Mouse (Mus musculus) left cerebral cortex, postnatal 10 days (tissue): ENCODE data around the gene Gemin5. TPM values are rescaled to one million over a fixed set of nuclear protein-coding genes. Genes with fewer than 3 reads are reported as not detected.
"Not testable (repeated sequence)": the region's sequence is repeated elsewhere in the genome, so short reads cannot be mapped to it uniquely, and the experiment has no call there.

Source experiments
- DNase-seq, 2 experiments: peaks; one replicate each; pipeline ENCODE4 v3.0.0; 2021 to 2022; ENCODE audit warnings: low spot score in 2 of 2, mixed read lengths in 1 of 2; ENCODE audit errors: extremely low spot score in 1 of 2
- intact Hi-C: fragments of 180-260 bp; cut with DNase I; formaldehyde crosslinking; loops from one replicate; pipeline ENCODE4 v1.15.1; 2025
- total RNA-seq, 2 experiments: library from RNA; stranded (reverse); gene quantifications; 2 replicates each; pipeline ENCODE4 v1.2.3; 2021

Gene Gemin5
- total RNA-seq, 2 experiments from 2014 or later: 15.7 to 17.8 TPM

DNA sequence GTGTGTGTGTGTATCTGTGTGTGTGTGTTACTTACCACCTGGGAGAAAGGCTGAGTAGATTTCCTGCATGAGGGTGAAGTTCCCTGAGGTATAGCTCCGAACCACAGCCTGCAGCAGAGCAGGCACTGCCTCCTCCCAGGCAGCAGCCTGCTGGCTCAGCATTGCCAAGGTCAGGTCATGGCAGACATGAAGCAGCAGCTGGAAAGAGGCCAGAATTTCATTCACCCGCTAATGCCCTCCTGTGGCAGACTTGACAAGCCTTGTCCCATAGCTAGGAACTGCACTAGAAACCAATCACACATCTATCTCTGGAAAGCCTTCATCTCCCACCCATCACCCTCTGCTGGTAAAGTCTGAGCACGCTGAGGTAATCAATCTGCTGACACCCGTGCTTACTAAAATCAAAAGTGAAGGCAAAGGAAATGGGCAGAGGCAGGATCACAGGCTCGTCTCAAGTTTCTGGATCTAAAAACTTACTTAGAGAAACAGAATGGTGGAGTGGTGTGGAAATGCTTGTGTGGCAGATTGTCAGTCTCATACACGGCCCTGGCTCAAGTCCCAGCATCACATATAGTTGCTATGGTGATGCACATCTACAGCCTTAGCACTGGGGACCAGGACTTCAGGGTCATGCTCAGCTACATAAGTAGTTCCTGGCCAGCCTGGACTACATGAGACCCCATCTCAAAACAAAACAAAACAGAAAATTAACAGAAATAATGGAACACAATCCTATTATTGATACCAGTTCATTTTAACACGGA lies 41.8 kb downstream of the Gemin5 start:
- DNase-seq: peak in 1 of 2 experiments; percentile 55
- intact Hi-C loops: no loop called here

DNA sequence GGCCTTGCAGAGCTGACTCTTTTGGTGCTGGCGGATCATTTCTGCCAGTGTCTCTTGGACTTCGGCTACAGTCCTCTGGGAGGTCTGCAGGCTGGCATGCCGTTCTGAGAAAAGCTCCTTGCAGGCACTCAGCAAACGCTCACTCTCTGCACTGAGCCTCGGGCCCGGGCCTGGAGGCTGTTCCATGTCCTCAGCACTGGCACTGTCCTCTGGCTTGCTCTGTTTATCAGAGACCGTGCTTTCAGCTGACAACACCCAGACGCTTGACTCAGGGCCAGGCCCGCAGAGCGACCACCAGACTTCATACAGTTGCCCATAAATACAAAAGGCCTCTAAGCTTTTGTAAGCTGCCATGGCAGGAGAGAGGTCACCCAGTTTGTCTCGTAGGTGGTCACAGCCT lies 43.3 kb downstream of the Gemin5 start:
- no peak for DNase-seq
- intact Hi-C loops: no loop called here

DNA sequence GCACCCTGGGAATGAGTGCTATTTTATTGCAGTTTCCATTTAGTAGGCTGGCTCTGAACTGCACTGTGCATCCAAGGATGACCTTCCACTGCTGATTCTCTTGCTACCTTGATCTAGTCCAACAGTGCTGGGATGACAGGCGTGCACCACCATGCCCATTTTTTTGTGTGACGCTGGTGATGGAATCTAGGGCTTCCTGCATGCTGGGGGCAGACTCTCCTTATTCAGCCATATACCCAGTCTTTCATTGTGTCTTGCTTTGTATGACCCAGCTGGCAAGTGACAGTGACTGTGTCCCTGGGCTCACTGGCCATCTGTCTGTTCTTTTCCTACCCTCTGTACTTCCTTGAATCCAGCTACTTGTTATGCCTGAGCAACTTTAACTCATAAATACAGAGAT lies 44.6 kb downstream of the Gemin5 start:
- intact Hi-C loops: no loop called here
- no peak for DNase-seq

GRCm38 (mm10) chr11:58121351-58121750 lies 47.0 kb downstream of the Gemin5 start:
- intact Hi-C loops: no loop called here
- DNase-seq: no peak

DNA sequence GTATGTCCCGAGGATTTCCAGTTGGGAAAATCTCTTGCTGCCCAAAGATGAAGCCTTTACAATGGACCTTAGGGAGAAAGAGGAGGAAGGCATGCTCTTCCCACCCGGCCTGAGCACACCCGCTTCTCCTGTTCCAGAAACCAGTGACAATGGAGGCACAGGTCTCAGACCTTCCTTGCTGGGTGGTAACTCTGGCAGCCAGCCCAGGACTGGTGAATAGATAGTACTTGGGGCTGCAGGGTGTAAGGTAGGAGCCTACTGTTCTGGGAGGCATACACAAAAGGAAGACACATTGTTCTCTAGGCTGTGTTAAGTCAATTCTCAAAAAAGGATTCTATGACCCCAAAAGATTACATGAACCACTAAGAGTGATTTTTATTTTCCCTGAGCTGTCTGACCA lies 47.7 kb downstream of the Gemin5 start:
- intact Hi-C loops: no loop called here
- DNase-seq: no peak

DNA sequence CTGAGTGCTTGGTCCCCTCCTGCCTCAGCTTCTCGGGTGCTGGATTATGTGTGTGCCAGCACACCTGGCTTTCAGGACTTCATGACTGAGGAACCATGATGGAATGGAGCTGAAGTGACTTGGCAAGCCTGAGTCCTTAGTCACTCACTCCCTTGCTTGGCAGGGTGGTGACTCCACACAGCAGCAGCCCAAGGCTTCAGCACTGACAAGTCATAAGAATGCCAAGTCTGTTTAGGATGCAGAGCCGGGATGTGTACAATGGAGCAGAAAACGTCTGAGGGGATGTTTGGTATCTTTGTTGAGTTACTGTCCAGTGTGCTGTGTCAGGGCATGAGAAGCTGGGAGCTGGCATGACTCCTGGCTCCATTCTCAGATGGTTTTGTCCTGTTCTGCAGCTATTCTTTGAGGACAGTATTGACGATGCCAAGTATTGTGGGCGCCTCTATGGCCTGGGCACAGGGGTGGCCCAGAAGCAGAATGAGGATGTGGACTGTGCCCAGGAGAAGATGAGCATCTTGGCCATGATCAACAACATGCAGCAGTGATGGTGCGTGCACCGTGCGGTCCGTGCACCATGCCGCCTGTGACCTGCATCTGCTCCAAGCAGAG lies 51.2 kb downstream of the Gemin5 start:
- DNase-seq: no peak
- intact Hi-C loops: no loop called here

DNA sequence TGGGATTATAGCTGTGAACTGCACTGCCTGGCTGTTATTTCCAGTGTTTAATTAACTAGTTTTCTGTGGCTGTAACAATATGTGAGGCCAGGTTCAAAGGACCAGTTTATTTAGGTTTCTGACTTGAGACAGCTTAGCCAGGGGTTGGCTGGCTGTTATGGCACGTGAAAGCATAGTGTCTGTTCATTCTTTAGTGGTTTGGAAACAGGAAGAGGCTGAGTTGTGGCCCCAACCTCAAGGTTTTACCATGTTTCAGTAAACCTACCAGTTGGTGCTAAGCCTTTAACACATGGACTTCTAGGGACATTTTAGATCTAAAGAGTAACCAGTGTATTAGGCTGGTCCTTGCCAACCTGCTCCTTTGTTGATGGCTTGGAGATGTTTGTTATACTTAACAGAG lies 51.8 kb downstream of the Gemin5 start:
- intact Hi-C loops: no loop called here
- no peak for DNase-seq

DNA sequence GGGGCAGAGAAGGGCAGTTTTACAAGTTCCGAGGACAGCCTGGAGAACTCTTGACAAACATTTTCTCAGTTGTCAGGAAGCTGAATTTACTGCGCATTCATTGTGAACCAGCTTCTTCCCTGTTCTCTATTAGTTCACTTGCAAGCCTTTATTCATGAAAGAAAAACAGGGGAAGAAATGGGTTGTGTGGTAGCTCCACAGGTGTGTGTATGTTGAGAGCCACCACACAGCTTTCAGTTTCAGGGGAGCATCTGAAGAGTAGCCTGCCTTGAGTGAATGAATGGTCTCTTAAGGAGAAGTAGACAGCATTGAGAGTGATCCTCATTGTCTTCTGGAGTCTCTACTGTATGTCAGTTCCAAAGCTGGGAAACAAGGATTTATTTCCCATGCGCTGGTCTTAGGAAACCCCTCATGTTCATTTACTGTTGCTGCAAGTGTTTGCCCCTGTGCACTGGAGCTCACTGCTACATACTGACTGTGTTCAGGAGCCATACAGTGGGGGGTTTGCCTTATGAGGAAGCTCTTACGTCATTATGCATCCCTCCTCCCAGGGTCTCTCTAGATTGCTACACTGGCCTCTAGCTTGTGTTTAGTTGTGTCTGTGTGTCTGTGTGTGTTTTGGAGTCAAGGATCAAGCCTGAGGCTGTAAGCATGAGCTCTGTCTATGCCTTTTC lies 60.5 kb downstream of the Gemin5 start:
- intact Hi-C loops: no loop called here
- no peak for DNase-seq

DNA sequence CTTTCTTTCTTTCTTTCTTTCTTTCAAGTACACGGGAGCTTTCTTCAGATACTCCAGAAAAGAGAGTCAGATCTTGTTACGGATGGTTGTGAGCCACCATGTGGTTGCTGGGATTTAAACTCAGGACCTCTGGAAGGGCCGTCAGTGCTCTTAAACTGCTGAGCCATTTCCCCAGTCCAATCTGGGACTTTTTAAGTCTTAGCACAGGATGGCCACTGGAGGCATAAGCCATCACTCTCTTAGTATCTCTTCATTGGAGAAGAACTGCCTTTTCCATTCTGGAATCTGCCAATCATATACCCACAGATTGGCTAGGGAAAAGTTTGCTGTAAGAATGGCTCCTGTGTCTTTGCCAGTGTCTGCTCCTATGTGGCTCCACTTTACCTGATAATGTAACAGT lies 61.3 kb downstream of the Gemin5 start:
- intact Hi-C loops: no loop called here
- no peak for DNase-seq

- peak in 1 of 2 experiments; percentile 61 for DNase-seq
- intact Hi-C loops: no loop called here
These were observed 64.0 kb downstream of the Gemin5 start for GRCm38 (mm10) chr11:58104351-58104791.

DNA sequence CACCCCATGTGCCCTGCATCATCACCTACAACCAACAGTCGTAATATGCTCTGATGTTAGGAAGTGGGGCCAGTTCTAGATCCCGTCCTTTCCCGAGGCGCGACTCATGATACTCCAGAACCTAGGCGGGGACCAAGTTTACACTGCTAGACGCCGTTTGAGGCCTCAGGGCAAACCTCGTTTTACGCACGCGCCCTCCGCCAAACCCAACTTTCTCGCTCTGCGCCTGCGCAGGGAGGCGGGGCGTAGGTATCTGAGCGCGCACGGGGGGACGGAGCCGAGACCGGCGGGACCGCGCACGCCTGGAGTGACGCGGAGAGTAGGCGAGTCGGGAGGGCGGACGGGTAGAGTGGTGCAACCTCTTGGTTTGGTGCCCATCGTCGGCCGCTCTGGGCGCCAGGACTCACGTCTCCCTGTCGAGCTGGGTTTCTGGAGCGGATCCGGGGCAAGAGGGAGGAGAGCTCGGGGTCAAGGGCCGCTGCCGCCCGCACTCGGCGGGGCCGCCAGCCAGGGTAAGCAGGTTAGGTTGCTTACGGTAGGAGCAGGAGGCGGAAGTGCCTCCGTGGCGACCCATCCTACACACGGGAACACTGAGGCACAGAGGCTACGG lies 64.5 kb downstream of the Gemin5 start, which contains the start of gene Cnot8:
Gene Cnot8, plus strand, starts transcription at position 457 of the 610 bp plus-strand sequence.
- intact Hi-C loops: no loop called here
- DNase-seq: peak; percentile 98 to 100

DNA sequence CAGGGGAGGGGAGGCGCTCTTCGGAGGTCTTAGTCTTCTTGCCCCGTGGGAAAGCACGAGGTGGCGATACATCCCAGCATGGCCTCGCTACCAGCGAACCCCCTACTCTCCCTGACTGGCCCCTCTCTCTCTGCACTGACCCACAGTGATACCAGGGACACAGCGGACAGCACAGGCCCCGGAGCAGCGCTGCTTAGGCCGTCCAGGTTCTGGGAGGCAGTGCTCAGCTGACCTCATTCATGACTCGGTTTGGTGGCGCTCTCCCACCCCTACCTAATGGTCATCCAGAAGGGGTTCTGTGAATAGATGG lies 65.0 kb downstream of the Gemin5 start:
- peak in 1 of 2 experiments; percentile 42 for DNase-seq
- intact Hi-C loops: no loop called here

GRCm38 (mm10) chr11:58102581-58103343 lies 65.6 kb downstream of the Gemin5 start:
- intact Hi-C loops: no loop called here
- no peak for DNase-seq

- DNase-seq: no peak
- intact Hi-C loops: no loop called here
These were observed 66.2 kb downstream of the Gemin5 start for GRCm38 (mm10) chr11:58102146-58102545.

GRCm38 (mm10) chr11:58101194-58101720 lies 67.1 kb downstream of the Gemin5 start:
- DNase-seq: no peak
- intact Hi-C loops: no loop called here

- intact Hi-C loops: no loop called here
These were observed 68.3 kb downstream of the Gemin5 start for GRCm38 (mm10) chr11:58100006-58100405.

DNA sequence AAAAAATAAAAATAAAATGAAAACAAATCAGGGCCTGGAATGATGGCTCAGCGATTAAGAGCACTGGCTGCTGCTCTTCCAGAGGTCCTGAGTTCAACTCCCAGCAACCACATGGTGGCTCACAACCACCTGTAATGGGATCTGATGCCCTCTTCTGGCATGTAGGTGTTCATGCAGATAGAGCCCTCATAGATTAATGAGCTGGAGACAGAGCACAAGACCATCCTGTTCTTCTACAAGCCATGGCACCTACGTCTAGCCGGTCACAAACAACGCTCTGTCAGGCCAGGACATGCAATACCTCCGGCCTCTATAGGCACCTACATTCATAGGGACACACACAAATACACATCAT lies 70.0 kb downstream of the Gemin5 start:
- DNase-seq: not testable (repeated sequence)
- intact Hi-C loops: loop anchor here (5.0 kb wide), 1 partner anchor 146 kb away; no protein-coding TSS in a partner anchor

More at GRCm38 (mm10) chr11:58100006-58100405, 68.3 kb downstream of the Gemin5 start:
- no peak for DNase-seq

- intact Hi-C loops: loop anchor here (5.0 kb wide), 1 partner anchor 145 kb away; no protein-coding TSS in a partner anchor
These were observed 70.5 kb downstream of the Gemin5 start for GRCm38 (mm10) chr11:58097621-58098365.

More at GRCm38 (mm10) chr11:58097621-58098365, 70.5 kb downstream of the Gemin5 start:
- DNase-seq: no peak
